Mouse (Mus musculus) kidney, postnatal 0 days (tissue): ENCODE measurements around the gene Igsf21. TPM values are rescaled to one million over a fixed set of nuclear protein-coding genes. Genes with fewer than 3 reads are reported as not detected.

Experiments
- ATAC-seq: fragments of 200-750 bp; cut with Nextera tagmentation; replicated peaks from 2 replicates; pipeline ENCODE4 v1.8.0; 2017; ENCODE audit warnings: low read depth, moderate number of reproducible peaks, moderate TSS enrichment, moderate library complexity; ENCODE audit not compliant: low FRiP score
- DNase-seq: peaks from one replicate; pipeline ENCODE4 v3.0.0-alpha.2; 2016; ENCODE audit warnings: low spot score
- H3K27ac ChIP-seq: fragments of 300-500 bp; sonication (generic); 2 replicates; pipeline ENCODE4 v1.5.1; 2014; ENCODE audit warnings: mild to moderate bottlenecking
- H3K27me3 ChIP-seq: fragments of 300-500 bp; sonication (generic); 2 replicates; pipeline ENCODE4 v1.6.1; 2014; ENCODE audit warnings: low read length, mixed read lengths; ENCODE audit not compliant: insufficient read depth
- H3K36me3 ChIP-seq: fragments of 300-500 bp; sonication (generic); 2 replicates; pipeline ENCODE4 v1.6.1; 2014; ENCODE audit warnings: low read length, mixed read lengths; ENCODE audit not compliant: insufficient read depth
- H3K4me1 ChIP-seq: fragments of 300-500 bp; sonication (generic); replicated peaks from 2 replicates; pipeline ENCODE4 v1.6.1; 2014; ENCODE audit warnings: antibody characterized with exemption, low read length, mixed read lengths; ENCODE audit not compliant: insufficient read depth
- H3K4me2 ChIP-seq: fragments of 300-500 bp; sonication (generic); 2 replicates; pipeline ENCODE4 v1.6.1; 2014; ENCODE audit warnings: mild to moderate bottlenecking, low read length, moderate library complexity, mixed read lengths
- H3K4me3 ChIP-seq: fragments of 300-500 bp; sonication (generic); replicated peaks from 2 replicates; pipeline ENCODE4 v1.5.1; 2014; ENCODE audit warnings: low read depth, low read length
- H3K9ac ChIP-seq: fragments of 300-500 bp; sonication (generic); 2 replicates; pipeline ENCODE4 v1.6.1; 2014; ENCODE audit warnings: low read depth, low read length
- H3K9me3 ChIP-seq: fragments of 300-500 bp; sonication (generic); replicated peaks from 2 replicates; pipeline ENCODE4 v1.6.1; 2016; ENCODE audit warnings: low read length, inconsistent platforms, mixed read lengths
- CTCF ChIP-seq: IDR thresholded peaks from 2 replicates; pipeline ENCODE4 v1.5.1; 2016; ENCODE audit warnings: antibody characterized with exemption, low read depth, mild to moderate bottlenecking, moderate library complexity
- WGBS: fragments of 180-500 bp; shearing (Covaris S2); extraction: QIAGEN DNeasy Blood & Tissue Kit; methylation state at CpG from one replicate; pipeline ENCODE4 v1.1.7; 2014; 5-methylcytosine and 5-hydroxymethylcytosine counted together
- polyA plus RNA-seq: library from polyadenylated mRNA; unstranded; fragments of >200 nt; fragmentation: Nextera tagmentation; extraction: Ambion mirVana; gene quantifications from 2 replicates; pipeline ENCODE4 v1.2.1, GENCODE M21; 2015

Gene Igsf21
- polyA plus RNA-seq, 1 experiment from 2014 or later, result 1.3 TPM

GRCm38 (mm10) chr4:140173084-140173483, 73.5 kb downstream of the Igsf21 start:
- no peaks in the 10 kb centered on the region for H3K36me3 ChIP-seq
- H3K27me3 ChIP-seq, result no peaks in the 10 kb centered on the region
- no peak for ATAC-seq
- H3K9ac ChIP-seq, result no peak overlapping the region
- no peak for TF ChIP-seq CTCF
- H3K4me2 ChIP-seq, result no peak overlapping the region
- 73% methylated on average over 12 of the region's 12 CpGs for WGBS
- H3K4me3 ChIP-seq, result no peak overlapping the region
- DNase-seq, result no peak
- no peak overlapping the region for H3K27ac ChIP-seq
- H3K4me1 ChIP-seq, result no peaks in the 10 kb centered on the region
- H3K9me3 ChIP-seq, result no peaks in the 10 kb centered on the region

- H3K9me3 ChIP-seq, result no peaks in the 10 kb centered on the region
- no peak overlapping the region for H3K27ac ChIP-seq
- H3K9ac ChIP-seq, result no peak overlapping the region
- H3K4me2 ChIP-seq, result no peak overlapping the region
- H3K4me1 ChIP-seq, result no peaks in the 10 kb centered on the region
- 45% methylated on average over 1 of the region's 1 CpGs for WGBS
- no peak for TF ChIP-seq CTCF
- no peak for ATAC-seq
- H3K27me3 ChIP-seq, result no peaks in the 10 kb centered on the region
- DNase-seq, result no peak
- no peak overlapping the region for H3K4me3 ChIP-seq
- no peaks in the 10 kb centered on the region for H3K36me3 ChIP-seq
Measured at GRCm38 (mm10) chr4:140171917-140172316, 74.7 kb downstream of the Igsf21 start.

GRCm38 (mm10) chr4:140171189-140171588, 75.4 kb downstream of the Igsf21 start:
- H3K9me3 ChIP-seq, result no peaks in the 10 kb centered on the region
- no peak overlapping the region for H3K4me2 ChIP-seq
- no peak overlapping the region for H3K9ac ChIP-seq
- no peak overlapping the region for H3K27ac ChIP-seq
- no peak for TF ChIP-seq CTCF
- ATAC-seq (no peak), DNase-seq (no peak)
- no peaks in the 10 kb centered on the region for H3K4me1 ChIP-seq
- H3K27me3 ChIP-seq, result no peaks in the 10 kb centered on the region
- H3K36me3 ChIP-seq, result no peaks in the 10 kb centered on the region
- H3K4me3 ChIP-seq, result no peak overlapping the region

- no peaks in the 10 kb centered on the region for H3K27me3 ChIP-seq
- 71% methylated on average over 7 of the region's 7 CpGs for WGBS
- no peak overlapping the region for H3K4me2 ChIP-seq
- ATAC-seq, result no peak
- no peak overlapping the region for H3K27ac ChIP-seq
- no peak for DNase-seq
- no peaks in the 10 kb centered on the region for H3K36me3 ChIP-seq
- H3K4me3 ChIP-seq, result no peak overlapping the region
- TF ChIP-seq CTCF, result no peak
- H3K4me1 ChIP-seq, result no peaks in the 10 kb centered on the region
- H3K9me3 ChIP-seq, result no peaks in the 10 kb centered on the region
- H3K9ac ChIP-seq, result no peak overlapping the region
Measured at GRCm38 (mm10) chr4:140165851-140166250, 80.7 kb downstream of the Igsf21 start.

GRCm38 (mm10) chr4:140164662-140165061, 81.9 kb downstream of the Igsf21 start:
- H3K4me3 ChIP-seq, result no peak overlapping the region
- no peaks in the 10 kb centered on the region for H3K9me3 ChIP-seq
- H3K36me3 ChIP-seq, result no peaks in the 10 kb centered on the region
- WGBS, result 92% methylated on average over 9 of the region's 9 CpGs
- DNase-seq (no peak), ATAC-seq (no peak)
- H3K4me2 ChIP-seq, result no peak overlapping the region
- no peaks in the 10 kb centered on the region for H3K4me1 ChIP-seq
- no peak for TF ChIP-seq CTCF
- no peaks in the 10 kb centered on the region for H3K27me3 ChIP-seq
- no peak overlapping the region for H3K27ac ChIP-seq
- no peak overlapping the region for H3K9ac ChIP-seq

- no peak overlapping the region for H3K27ac ChIP-seq
- TF ChIP-seq CTCF, result peak; percentile 42; the same call in 1 of the 2 replicates
- H3K27me3 ChIP-seq, result no peaks in the 10 kb centered on the region
- H3K4me2 ChIP-seq, result no peak overlapping the region
- ATAC-seq (no peak), DNase-seq (no peak)
- H3K9ac ChIP-seq, result no peak overlapping the region
- WGBS, result 22% methylated on average over 3 of the region's 3 CpGs
- H3K4me1 ChIP-seq, result no peaks in the 10 kb centered on the region
- H3K9me3 ChIP-seq, result no peaks in the 10 kb centered on the region
- H3K36me3 ChIP-seq, result no peaks in the 10 kb centered on the region
- H3K4me3 ChIP-seq, result no peak overlapping the region
Measured at GRCm38 (mm10) chr4:140159617-140160016, 87.0 kb downstream of the Igsf21 start.

GRCm38 (mm10) chr4:140154899-140155463, 91.6 kb downstream of the Igsf21 start:
- ATAC-seq, result no peak
- H3K4me1 ChIP-seq, result no peaks in the 10 kb centered on the region
- H3K4me3 ChIP-seq, result no peak overlapping the region
- no peak for TF ChIP-seq CTCF
- no peak for DNase-seq
- H3K27ac ChIP-seq, result no peak overlapping the region
- WGBS, result 55% methylated on average over 5 of the region's 5 CpGs
- no peaks in the 10 kb centered on the region for H3K36me3 ChIP-seq
- H3K9me3 ChIP-seq, result no peaks in the 10 kb centered on the region
- no peak overlapping the region for H3K9ac ChIP-seq
- H3K4me2 ChIP-seq, result no peak overlapping the region
- H3K27me3 ChIP-seq, result no peaks in the 10 kb centered on the region
